Mouse (Mus musculus): Measurements from ENCODE around the gene Adprhl2. TPM values are rescaled to one million over a fixed set of nuclear protein-coding genes. Genes with fewer than 3 reads are reported as not detected.

The Adprhl2 gene
- polyA plus RNA-seq, 1 experiment = 33.9 TPM

DNA sequence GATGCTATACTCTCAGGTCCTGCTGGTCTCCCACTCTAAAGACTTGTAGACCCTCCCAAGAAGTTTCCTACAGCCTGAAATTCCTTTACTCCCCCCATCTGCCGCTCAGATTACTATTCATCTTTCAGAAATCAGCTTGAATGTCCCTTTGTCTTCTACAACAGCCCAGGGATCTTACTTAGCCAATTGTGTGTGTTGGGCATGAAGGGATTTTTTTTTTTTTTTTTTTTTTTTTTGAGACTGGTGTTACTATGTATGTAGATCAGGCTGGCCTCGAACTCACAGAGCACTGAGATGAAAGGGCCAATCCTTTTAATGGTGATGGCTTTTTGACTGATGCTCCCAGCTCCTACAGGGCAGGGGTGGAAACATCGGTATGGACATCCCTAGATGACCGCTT is 25.6 kb downstream of the Adprhl2 start:
- Histone ChIP-seq H3K27me3 (ENCODE audit: control insufficient read depth, insufficient read depth, low read length) (peaks cover 9% of the 10 kb centered on the region), H3K4me3 (ENCODE audit: low read depth, low read length) (no peak overlapping the region), H3K27ac (ENCODE audit: insufficient read depth, low read depth, low read length) (no peak overlapping the region), H3K4me1 (ENCODE audit: control insufficient read depth, insufficient read depth, insufficient read length, low read length) (peaks cover 10% of the 10 kb centered on the region), H3K36me3 (ENCODE audit: control insufficient read depth, insufficient read depth, low read length) (no peaks in the 10 kb centered on the region)
- TF ChIP-seq CTCF (IDR thresholded peaks at IDR 0.05; ENCODE audit: extremely low read depth, insufficient read length, insufficient replicate concordance, low read depth, low read length) (no peak), POLR2A (IDR thresholded peaks at IDR 0.05; ENCODE audit: low read depth, low read length) (no peak)
- 66% methylated on average over 4 of the region's 4 CpGs for WGBS

DNA sequence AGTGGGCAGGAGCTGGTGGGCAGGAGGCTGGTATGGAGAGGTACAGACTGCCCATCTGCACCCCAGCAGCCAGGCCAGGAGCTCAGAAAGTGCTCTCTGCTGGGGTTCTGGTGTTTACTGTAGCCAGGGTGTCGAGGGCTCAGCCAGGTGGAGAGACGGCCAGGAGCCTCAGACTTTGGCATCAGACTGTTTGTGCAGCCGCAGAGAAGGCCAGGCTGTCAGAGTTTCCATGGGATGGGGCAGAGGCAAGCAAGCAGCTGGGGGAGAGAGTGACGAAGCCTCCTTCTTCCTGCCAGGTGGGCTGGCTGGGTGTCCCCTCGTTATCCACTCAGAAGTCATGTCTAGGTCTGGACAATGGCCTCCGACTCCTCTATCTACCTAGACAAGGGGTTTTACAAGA is 26.4 kb downstream of the Adprhl2 start:
- no peak overlapping the region for H3K4me3 ChIP-seq (ENCODE audit: low read depth, low read length)
- TF ChIP-seq CTCF (IDR thresholded peaks at IDR 0.05; ENCODE audit: extremely low read depth, insufficient read length, insufficient replicate concordance, low read depth, low read length) = no peak
- no peak for TF ChIP-seq POLR2A (IDR thresholded peaks at IDR 0.05; ENCODE audit: low read depth, low read length)
- H3K4me1 ChIP-seq (ENCODE audit: control insufficient read depth, insufficient read depth, insufficient read length, low read length) = peaks cover 5% of the 10 kb centered on the region
- no peaks in the 10 kb centered on the region for H3K36me3 ChIP-seq (ENCODE audit: control insufficient read depth, insufficient read depth, low read length)
- 65% methylated on average over 6 of the region's 6 CpGs for WGBS
- H3K27ac ChIP-seq (ENCODE audit: insufficient read depth, low read depth, low read length) = no peak overlapping the region
- peaks cover 1% of the 10 kb centered on the region for H3K27me3 ChIP-seq (ENCODE audit: control insufficient read depth, insufficient read depth, low read length)

DNA sequence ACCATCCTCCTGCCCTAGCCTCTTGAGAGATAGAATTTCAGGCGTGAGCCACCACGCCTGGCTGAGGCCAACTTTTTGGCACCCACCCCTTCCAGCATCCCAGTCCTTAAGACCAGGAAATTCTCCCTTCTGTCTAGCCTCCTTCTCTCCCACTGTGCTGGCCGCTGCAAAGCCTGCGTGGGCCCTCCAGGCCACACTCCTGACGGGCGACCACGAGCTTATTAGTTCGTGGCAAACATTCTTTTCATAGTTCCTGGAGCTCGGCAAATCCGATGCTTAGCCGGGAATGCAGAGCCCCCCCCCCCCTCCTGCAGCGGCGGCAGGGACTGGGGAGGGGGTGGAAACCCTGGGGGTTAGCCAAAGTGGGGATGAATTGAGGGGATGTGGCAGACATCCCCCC is 30.3 kb downstream of the Adprhl2 start:
- no peak overlapping the region for H3K27ac ChIP-seq (ENCODE audit: insufficient read depth, low read depth, low read length)
- TF ChIP-seq POLR2A (IDR thresholded peaks at IDR 0.05; ENCODE audit: low read depth, low read length) (no peak), CTCF (IDR thresholded peaks at IDR 0.05; ENCODE audit: extremely low read depth, insufficient read length, insufficient replicate concordance, low read depth, low read length) (no peak)
- WGBS = 25% methylated on average over 13 of the region's 13 CpGs
- H3K27me3 ChIP-seq (ENCODE audit: control insufficient read depth, insufficient read depth, low read length) = peaks cover 23% of the 10 kb centered on the region
- no peaks in the 10 kb centered on the region for H3K36me3 ChIP-seq (ENCODE audit: control insufficient read depth, insufficient read depth, low read length)
- H3K4me1 ChIP-seq (ENCODE audit: control insufficient read depth, insufficient read depth, insufficient read length, low read length) = peaks cover 3% of the 10 kb centered on the region; the same call in 1 of the 2 replicates
- no peak overlapping the region for H3K4me3 ChIP-seq (ENCODE audit: low read depth, low read length)

DNA sequence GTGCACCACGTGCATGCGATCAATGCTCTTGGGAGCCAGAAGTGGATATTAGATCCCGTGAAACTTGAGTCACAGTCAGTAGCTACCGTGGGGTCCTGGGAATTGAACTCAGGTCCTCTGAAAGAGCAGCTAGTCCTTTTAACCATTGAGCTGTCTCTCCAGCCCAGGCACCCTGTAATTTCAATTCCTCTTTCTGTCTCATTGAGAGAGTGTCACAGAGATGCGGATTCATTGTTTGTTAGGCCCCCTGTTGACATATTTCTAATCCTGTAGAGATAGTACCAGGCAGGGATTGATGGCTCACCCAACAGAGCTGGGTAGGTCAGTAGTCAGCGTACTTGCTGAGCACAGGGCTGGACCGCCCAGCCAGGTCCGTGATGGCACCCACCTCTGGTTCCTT is 31.2 kb downstream of the Adprhl2 start:
- Histone ChIP-seq H3K36me3 (ENCODE audit: control insufficient read depth, insufficient read depth, low read length) (no peaks in the 10 kb centered on the region), H3K27ac (ENCODE audit: insufficient read depth, low read depth, low read length) (no peak overlapping the region), H3K27me3 (ENCODE audit: control insufficient read depth, insufficient read depth, low read length) (peaks cover 26% of the 10 kb centered on the region), H3K4me3 (ENCODE audit: low read depth, low read length) (no peak overlapping the region), H3K4me1 (ENCODE audit: control insufficient read depth, insufficient read depth, insufficient read length, low read length) (peaks cover 3% of the 10 kb centered on the region; the same call in 1 of the 2 replicates)
- WGBS = 80% methylated on average over 8 of the region's 8 CpGs
- TF ChIP-seq CTCF (IDR thresholded peaks at IDR 0.05; ENCODE audit: extremely low read depth, insufficient read length, insufficient replicate concordance, low read depth, low read length) (no peak), POLR2A (IDR thresholded peaks at IDR 0.05; ENCODE audit: low read depth, low read length) (no peak)

DNA sequence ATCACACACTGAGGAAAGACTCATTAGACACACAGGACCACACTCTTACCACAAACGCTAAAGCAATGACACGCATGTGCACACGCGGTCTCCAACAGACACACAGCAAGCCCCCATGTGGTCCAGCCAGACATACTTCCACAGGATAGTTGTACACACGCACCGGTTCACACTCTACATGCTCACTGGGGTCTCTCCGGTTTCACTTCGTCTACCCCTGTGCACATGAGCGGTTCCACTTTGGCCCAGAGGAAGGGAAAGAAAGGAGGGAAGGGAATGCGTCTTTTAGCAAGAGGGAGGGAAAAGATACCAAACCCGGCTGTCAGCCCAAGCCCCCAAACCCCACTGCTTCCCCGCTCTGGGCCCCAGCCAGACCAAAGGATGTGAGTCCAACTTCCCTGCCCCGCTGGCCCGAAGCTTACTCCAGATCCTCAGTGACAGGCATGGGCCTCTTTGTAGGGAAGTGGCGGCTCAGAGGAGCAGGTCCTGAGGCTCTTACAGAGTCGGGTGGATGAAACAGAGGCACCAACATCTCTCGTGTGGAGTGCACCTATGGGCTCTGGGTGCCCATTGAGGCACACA is 33.3 kb downstream of the Adprhl2 start:
- Histone ChIP-seq H3K4me1 (ENCODE audit: control insufficient read depth, insufficient read depth, insufficient read length, low read length) (peaks cover 3% of the 10 kb centered on the region; the same call in 1 of the 2 replicates), H3K27ac (ENCODE audit: insufficient read depth, low read depth, low read length) (no peak overlapping the region), H3K4me3 (ENCODE audit: low read depth, low read length) (no peak overlapping the region), H3K36me3 (ENCODE audit: control insufficient read depth, insufficient read depth, low read length) (no peaks in the 10 kb centered on the region), H3K27me3 (ENCODE audit: control insufficient read depth, insufficient read depth, low read length) (peaks cover 33% of the 10 kb centered on the region)
- TF ChIP-seq CTCF (IDR thresholded peaks at IDR 0.05; ENCODE audit: extremely low read depth, insufficient read length, insufficient replicate concordance, low read depth, low read length) (no peak), POLR2A (IDR thresholded peaks at IDR 0.05; ENCODE audit: low read depth, low read length) (no peak)
- WGBS = 45% methylated on average over 17 of the region's 17 CpGs

DNA sequence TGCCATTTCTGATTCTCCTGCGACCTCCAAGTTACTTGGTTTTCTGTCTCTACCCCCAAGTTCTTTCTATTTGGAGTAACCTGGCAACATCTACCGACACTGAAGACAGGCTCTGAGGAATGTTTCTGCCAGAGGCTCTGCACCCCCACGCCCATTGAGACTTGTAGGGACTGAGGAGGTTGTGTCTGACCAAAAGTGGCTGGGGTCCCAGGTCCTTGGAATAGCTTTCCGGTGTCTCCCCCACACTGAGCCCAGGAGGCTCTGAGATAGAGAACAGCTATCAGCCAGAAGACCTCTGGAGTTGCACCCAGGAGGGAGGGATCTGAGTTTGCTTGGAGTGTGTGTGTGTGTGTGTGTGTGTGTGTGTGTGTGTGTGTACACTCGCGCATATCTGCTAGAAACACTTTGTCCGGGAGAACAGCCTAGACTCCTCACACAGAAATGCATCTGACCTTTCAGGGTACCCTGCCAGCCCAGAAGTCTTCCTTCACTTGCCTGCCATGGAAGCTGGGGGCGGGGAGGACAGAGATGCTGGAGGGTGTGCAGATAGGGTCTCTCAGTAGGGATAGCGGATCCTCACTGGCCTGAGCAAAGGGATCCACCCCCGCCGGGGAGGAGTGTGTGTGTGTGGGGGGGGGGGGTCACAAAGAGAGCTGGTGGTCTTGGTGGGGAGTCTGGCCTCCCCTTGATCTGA is 34.1 kb downstream of the Adprhl2 start:
- Histone ChIP-seq H3K27ac (ENCODE audit: insufficient read depth, low read depth, low read length) (no peak overlapping the region), H3K4me1 (ENCODE audit: control insufficient read depth, insufficient read depth, insufficient read length, low read length) (peaks cover 3% of the 10 kb centered on the region; the same call in 1 of the 2 replicates), H3K27me3 (ENCODE audit: control insufficient read depth, insufficient read depth, low read length) (peaks cover 33% of the 10 kb centered on the region), H3K36me3 (ENCODE audit: control insufficient read depth, insufficient read depth, low read length) (no peaks in the 10 kb centered on the region), H3K4me3 (ENCODE audit: low read depth, low read length) (no peak overlapping the region)
- TF ChIP-seq CTCF (IDR thresholded peaks at IDR 0.05; ENCODE audit: extremely low read depth, insufficient read length, insufficient replicate concordance, low read depth, low read length) (no peak), POLR2A (IDR thresholded peaks at IDR 0.05; ENCODE audit: low read depth, low read length) (no peak)
- 34% methylated on average over 11 of the region's 11 CpGs for WGBS

DNA sequence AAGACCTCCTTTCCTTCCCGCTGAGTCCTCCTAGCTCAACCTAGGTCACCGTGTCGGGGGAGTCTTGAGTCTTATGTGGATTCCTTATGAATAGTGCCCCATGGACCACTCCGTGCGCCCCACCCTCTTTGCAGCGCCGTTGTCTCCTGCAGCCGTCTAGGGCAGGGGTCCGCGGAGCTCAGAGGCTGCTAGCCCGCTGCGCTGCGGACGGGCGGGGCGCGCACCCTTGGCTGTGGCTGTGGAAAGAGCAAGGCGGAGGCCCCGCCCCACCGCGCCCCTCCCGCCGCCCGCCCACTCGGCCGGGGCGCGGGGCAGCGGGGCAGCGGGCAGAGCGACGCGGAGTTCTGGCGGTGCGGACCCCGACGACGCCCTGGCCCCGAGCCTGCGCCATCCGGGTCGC is 35.0 kb downstream of the Adprhl2 start, which contains the start of gene Col8a2:
Gene Col8a2 (plus strand): TSS at position 302 of the 400 bp plus-strand sequence.
- 2% methylated on average over 42 of the region's 42 CpGs for WGBS
- Histone ChIP-seq H3K27ac (ENCODE audit: insufficient read depth, low read depth, low read length) (no peak within 1 kb of the TSS), H3K4me3 (ENCODE audit: low read depth, low read length) (peak within 1 kb of the TSS; percentile 49), H3K27me3 (ENCODE audit: control insufficient read depth, insufficient read depth, low read length) (peaks cover 33% of the 10 kb centered on the region), H3K36me3 (ENCODE audit: control insufficient read depth, insufficient read depth, low read length) (no peaks in the 10 kb centered on the region), H3K4me1 (ENCODE audit: control insufficient read depth, insufficient read depth, insufficient read length, low read length) (peaks cover 3% of the 10 kb centered on the region; the same call in 1 of the 2 replicates)
- TF ChIP-seq CTCF (IDR thresholded peaks at IDR 0.05; ENCODE audit: extremely low read depth, insufficient read length, insufficient replicate concordance, low read depth, low read length) (no peak), POLR2A (IDR thresholded peaks at IDR 0.05; ENCODE audit: low read depth, low read length) (no peak)

Data from small intestine, adult 2 months (tissue).